Mouse (Mus musculus) kidney, embryonic 15.5 days (tissue): ENCODE results near the gene Gabrr3. TPM values are rescaled to one million over a fixed set of nuclear protein-coding genes. Genes with fewer than 3 reads are reported as not detected.

Experiments
- polyA plus RNA-seq: library from polyadenylated mRNA; unstranded; fragments of >200 nt; fragmentation: Nextera tagmentation; extraction: Ambion mirVana; gene quantifications from 2 replicates; pipeline ENCODE4 v1.2.1, GENCODE M21; 2015

Gabrr3 gene
- polyA plus RNA-seq, 1 experiment from 2014 or later, result not detected

Other genes with a start within 250 kb of the Gabrr3 start
- gene Olfr196, start 236.9 kb upstream of the Gabrr3 start, polyA plus RNA-seq, result not detected in 2 replicates
- not detected in 2 replicates for gene Olfr198, start 203.8 kb upstream of the Gabrr3 start, polyA plus RNA-seq
- not detected in 2 replicates for gene Olfr199, start 187.6 kb upstream of the Gabrr3 start, polyA plus RNA-seq
- gene Olfr201, start 134.7 kb upstream of the Gabrr3 start, polyA plus RNA-seq, result not detected in 2 replicates
- not detected in 2 replicates for gene Olfr202, start 120.5 kb upstream of the Gabrr3 start, polyA plus RNA-seq
- gene Olfr203, start 108.5 kb upstream of the Gabrr3 start, polyA plus RNA-seq, result not detected in 2 replicates
- gene Olfr204, start 89.1 kb upstream of the Gabrr3 start, polyA plus RNA-seq, result not detected in 2 replicates
- gene Olfr205, start 76.2 kb upstream of the Gabrr3 start, polyA plus RNA-seq, result not detected in 2 replicates
- gene Olfr206, start 58.1 kb upstream of the Gabrr3 start, polyA plus RNA-seq, result not detected in 2 replicates
- gene Olfr209, start 43.3 kb upstream of the Gabrr3 start, polyA plus RNA-seq, result not detected in 2 replicates
- 36.9 and 39.4 TPM in 2 replicates for gene Riox2, start 64.4 kb downstream of the Gabrr3 start, polyA plus RNA-seq
- gene Crybg3, start 193.6 kb downstream of the Gabrr3 start, polyA plus RNA-seq, result 7.2 and 8.4 TPM in 2 replicates
- 37.9 and 39.0 TPM in 2 replicates for gene Arl6, start 232.1 kb downstream of the Gabrr3 start, polyA plus RNA-seq